Mouse (Mus musculus): ENCODE measurements at regions not wholly inside any gene's neighbourhood (a gene's known extent, or its start where the extent isn't known, plus 50 kb on each side); places are given as distances from the start of the nearest gene placed in this dataset.

DNA sequence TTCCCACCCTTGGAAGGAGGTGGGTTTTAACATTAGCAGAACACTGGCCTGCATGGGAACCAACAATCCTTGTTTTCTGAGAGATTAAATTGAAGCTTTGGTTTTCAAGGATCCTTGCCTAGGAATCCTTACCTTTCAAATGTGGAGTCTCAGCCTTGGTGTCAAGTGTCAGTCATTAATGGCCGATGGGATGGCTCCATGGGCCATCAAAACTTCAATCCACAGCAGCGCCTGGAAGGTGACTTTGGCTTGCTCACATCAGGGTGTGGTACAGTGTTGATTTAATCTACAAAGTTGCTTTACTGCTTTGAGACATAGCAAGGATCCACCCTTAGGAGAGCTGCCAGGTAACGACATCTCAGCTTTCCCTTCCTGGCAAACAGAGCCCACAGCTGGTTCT lies 318.1 kb upstream of the Igfbp3 start:
- ChIA-PET POLR2A (interaction anchor here in 2 of 4 experiments (1.0 to 4.4 kb wide), 7 partner anchors 9 to 108 kb away, joined by 3 to 20 read pairs (median 3); no protein-coding TSS in a partner anchor), CTCF (interaction anchor here in 1 of 4 experiments (1.4 kb wide), 1 partner anchor 318 kb away, joined by 3 read pairs; no protein-coding TSS in a partner anchor)

DNA sequence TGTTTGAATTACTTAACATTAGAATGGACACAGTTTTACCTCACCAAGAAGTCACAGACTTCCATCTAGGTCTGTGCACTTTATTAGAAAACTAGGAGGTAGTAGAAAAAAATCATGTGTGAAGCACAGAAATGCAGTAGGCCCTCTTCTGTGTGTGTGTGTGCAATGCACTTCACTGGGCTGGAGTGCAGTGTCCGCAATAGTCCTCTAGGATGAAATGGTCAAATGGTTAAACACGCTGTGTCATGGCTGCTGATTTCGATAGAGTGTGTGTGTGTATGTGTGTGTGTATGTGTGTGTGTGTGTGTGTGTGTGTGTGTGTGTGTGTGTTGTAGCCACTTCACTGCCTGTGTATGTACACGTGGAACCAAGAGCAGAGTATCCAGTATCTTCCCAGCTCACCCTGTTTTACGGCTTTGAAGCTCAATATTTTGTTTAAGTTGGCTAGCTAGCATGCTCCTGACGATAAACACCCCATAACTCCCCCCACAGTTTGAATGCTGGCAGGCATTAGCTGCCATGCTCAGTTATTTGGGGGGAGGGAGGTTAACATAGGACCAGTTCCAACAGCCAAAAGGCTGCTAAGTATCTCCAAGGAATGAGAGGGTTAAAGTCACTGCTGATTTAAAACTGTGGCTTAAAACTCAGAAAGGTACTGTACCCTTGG lies 316.9 kb upstream of the Igfbp3 start:
- POLR2A ChIA-PET = interaction anchor here in 2 of 4 experiments (3.3 to 4.4 kb wide), 2 partner anchors 107 kb away, joined by 18 to 20 read pairs; no protein-coding TSS in a partner anchor

GRCm38 (mm10) chr11:7519556-7519955 lies 305.8 kb upstream of the Igfbp3 start:
- ChIA-PET POLR2A (no interaction called here), CTCF (no interaction called here)

More for the DNA sequence above, 316.9 kb upstream of the Igfbp3 start:
- CTCF ChIA-PET = no interaction called here

DNA sequence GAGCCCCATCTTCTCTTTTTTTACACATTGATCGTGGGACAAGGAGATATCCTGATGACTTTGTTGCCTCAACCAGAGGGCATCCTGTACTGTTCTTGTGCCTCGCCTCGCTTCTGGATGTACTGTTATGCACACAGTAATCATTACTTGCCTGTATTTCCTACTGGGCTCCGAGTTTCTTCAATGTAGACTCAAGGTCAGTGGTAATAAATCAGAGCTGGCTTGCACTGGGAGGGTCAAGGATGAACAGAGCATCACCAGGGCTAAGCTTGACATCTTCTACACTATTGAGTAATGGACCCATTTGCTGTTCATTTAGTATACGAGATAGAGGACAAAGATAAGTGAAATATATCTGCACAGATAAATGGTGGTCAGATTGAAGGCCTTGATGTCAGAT lies 295.1 kb upstream of the Igfbp3 start:
- ChIA-PET POLR2A (no interaction called here), CTCF (no interaction called here)

DNA sequence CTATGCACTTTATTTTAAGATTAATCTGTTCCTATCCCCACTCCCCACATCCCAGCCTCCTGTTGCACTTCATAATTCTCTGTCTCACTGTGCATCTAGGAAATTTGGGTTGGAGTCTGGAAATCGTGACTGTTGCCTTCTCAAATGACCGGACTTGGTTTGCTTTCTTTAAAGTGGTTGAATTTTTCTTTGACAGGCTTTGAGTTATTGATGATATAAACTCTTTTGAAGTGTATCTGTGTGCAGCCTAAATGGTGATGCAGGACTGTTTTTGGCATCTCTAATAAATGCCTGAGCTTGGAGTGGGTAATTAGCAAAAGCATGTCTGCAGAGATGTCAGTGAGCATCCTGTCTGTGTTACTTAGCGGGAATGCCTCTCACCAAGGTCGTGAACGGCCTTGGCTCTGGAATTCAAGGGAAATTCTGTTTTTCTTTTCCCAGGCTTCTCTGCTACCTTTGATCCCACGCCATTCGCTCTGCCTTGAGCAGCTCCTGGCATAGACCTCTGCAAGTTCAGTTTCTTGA lies 292.8 kb upstream of the Igfbp3 start:
- ChIA-PET POLR2A (interaction anchor here in 1 of 4 experiments (0.9 kb wide), 1 partner anchor 25 kb away, joined by 3 read pairs; no protein-coding TSS in a partner anchor), CTCF (no interaction called here)

DNA sequence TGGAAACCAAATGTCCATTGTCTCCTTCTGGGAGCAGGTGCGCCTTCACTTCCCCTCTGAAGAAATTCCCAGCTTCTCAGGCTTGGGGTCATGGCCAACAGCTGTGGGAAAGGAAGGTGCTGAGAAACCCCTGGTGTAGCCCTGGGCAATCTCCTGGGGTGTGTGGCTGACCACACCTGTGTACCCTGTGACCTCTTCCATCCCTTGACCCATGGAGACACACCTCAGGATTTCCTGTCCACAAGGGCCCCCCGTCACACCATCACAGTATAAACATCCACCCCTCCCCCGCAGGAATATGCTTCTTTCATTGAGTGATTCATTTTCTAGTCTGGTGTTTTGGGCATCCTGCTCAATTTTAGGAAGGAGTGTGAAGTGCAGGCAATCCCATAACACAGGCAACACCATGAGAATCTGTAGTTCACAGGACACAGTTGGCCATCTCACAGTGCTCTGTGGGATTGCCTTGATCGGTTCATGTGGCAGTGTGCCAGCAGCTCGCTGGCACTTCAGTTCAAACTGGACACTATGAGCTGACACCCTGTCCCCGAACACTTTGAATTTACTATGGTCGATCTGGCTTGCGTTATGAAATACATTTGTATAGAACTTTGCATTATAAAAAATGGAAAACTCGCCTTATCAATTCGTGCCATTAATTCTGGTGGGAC lies 291.1 kb upstream of the Igfbp3 start:
- CTCF ChIA-PET = no interaction called here

DNA sequence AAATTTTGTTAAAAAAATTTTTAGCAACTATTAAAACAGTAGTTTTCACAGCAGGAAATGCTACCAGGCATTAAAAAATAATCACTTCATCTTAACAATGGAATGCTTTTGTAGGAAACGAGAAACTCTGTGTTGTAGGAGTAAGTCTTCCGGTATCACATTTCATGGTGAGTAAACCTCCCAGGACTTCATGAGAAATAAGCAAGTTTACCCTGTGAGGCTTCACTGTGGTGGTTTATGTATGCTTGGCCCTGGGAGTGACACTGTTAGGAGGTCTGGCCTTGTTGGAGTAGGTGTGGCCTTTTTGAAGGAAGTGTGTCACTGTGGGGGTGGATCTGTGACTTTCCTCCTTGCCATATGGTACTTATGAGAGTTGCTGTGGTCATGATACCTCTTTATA lies 289.0 kb upstream of the Igfbp3 start:
- CTCF ChIA-PET = no interaction called here
- POLR2A ChIA-PET = no interaction called here

More for the DNA sequence above, 291.1 kb upstream of the Igfbp3 start:
- POLR2A ChIA-PET = no interaction called here

GRCm38 (mm10) chr11:7502045-7502444 lies 288.3 kb upstream of the Igfbp3 start:
- ChIA-PET CTCF (no interaction called here), POLR2A (no interaction called here)

DNA sequence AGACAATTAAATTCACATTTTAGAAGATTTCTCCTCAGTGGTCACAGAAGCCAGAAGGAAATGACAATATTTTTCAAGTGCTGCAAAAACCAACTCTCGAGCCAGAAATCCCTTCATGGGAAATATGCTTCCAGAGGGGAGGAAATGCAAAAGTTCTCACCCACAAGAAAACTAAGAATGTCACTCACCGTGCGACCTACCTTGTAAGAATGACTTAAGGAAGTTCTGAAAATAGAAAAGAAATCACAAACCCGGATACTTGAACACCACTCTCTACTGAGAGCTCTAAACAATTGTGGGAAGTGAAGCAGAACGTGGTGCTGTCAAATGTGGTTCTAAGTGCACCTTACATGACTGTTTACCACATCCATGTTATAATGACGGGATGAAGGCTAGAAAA lies 284.1 kb upstream of the Igfbp3 start:
- CTCF ChIA-PET = no interaction called here
- POLR2A ChIA-PET = no interaction called here

GRCm38 (mm10) chr11:7473832-7474545 lies 260.3 kb upstream of the Igfbp3 start:
- ChIA-PET CTCF (no interaction called here), POLR2A (interaction anchor here in 2 of 4 experiments (1.4 to 1.5 kb wide), 3 partner anchors 11 to 50 kb away, joined by 3 to 5 read pairs (median 4); no protein-coding TSS in a partner anchor)

- POLR2A ChIA-PET = no interaction called here
- CTCF ChIA-PET = no interaction called here
Observed at GRCm38 (mm10) chr11:7465522-7465921, 251.8 kb upstream of the Igfbp3 start.

DNA sequence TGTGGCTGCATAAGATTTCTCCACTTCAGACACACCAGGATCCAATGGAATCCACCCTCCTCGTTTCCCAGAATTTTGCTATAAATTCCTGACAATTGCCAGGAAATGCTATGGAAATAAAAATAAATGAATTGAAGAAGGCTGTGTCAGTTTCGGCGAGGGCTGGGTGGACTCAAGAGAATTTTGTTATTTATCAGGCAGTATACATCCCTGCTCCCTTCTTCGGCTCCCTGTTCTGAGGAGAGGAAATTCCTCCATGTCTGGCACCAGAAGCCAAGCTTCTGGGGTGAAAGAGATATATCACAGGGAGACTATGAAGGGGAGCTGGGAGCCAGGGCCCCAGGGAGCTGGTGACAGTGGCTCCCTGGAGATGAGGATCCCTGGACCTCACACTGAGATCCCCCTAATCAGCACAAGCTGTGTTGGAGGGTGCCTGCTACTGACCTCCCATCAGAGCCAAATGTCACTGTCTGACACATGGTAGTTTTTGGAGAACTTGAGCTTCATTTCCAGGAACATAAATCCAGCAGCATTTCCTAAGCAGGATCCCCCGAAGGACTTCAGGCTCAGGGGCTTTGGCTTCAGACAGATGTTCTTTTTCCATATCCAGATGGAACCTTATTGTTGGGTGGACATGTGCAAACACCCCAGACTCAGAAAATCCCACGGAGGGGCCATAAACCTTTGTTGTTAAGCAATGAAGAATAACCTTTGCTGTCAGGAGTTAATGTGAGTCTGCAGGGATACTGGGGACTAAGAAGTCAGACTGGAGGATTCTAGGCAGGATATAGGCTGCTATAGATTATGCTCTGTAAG lies 248.4 kb upstream of the Igfbp3 start:
- CTCF ChIA-PET = no interaction called here
- POLR2A ChIA-PET = interaction anchor here in 1 of 4 experiments (0.6 kb wide), 1 partner anchor 301 kb away, joined by 3 read pairs; no protein-coding TSS in a partner anchor

DNA sequence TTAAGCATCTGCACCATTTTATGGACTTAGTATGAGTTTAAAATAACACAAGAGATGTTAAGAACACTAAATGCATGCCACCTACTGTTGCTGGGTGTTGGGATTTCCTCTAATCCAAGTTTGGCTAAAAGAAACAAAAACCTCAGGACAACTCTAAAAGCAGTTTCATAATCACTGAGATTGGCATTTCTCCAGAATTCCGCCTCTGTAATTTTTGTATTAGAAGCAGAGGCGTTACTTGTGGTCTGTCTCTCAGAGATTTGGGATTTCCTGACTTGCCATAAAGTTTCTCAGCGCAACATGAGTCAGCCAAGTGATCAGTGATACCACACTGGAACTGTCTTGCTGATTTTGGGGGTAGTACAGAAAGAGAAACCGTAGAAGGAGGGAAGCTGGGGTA lies 238.0 kb upstream of the Igfbp3 start:
- POLR2A ChIA-PET = interaction anchor here in 2 of 4 experiments (0.8 to 1.1 kb wide), 3 partner anchors 28 to 238 kb away, joined by 3 read pairs; partner anchors contain the start of gene Igfbp3 (in 2 of the 2)

GRCm38 (mm10) chr11:7444494-7444893 lies 230.8 kb upstream of the Igfbp3 start:
- ChIA-PET CTCF (interaction anchor here in 2 of 4 experiments (0.6 to 1.0 kb wide), 2 partner anchors 21 to 31 kb away, joined by 3 to 4 read pairs; no protein-coding TSS in a partner anchor), POLR2A (interaction anchor here in 1 of 4 experiments (3.4 kb wide), 1 partner anchor 20 kb away, joined by 9 read pairs; no protein-coding TSS in a partner anchor)

More for the DNA sequence above, 238.0 kb upstream of the Igfbp3 start:
- CTCF ChIA-PET = interaction anchor here in 1 of 4 experiments (0.6 kb wide), 1 partner anchor 114 kb away, joined by 3 read pairs; no protein-coding TSS in a partner anchor

GRCm38 (mm10) chr11:7439276-7439675 lies 225.6 kb upstream of the Igfbp3 start:
- ChIA-PET POLR2A (interaction anchor here in 2 of 4 experiments (1.0 to 4.3 kb wide), 5 partner anchors 11 to 92 kb away, joined by 3 to 35 read pairs (median 6); no protein-coding TSS in a partner anchor), CTCF (no interaction called here)

- ChIA-PET POLR2A (interaction anchor here in 2 of 4 experiments (1.6 to 3.4 kb wide), 2 partner anchors 11 kb away, joined by 7 to 13 read pairs; no protein-coding TSS in a partner anchor), CTCF (no interaction called here)
Observed at GRCm38 (mm10) chr11:7434591-7434990, 220.9 kb upstream of the Igfbp3 start.

GRCm38 (mm10) chr11:7427771-7428170 lies 214.0 kb upstream of the Igfbp3 start:
- CTCF ChIA-PET = interaction anchor here in 1 of 4 experiments (0.6 kb wide), 1 partner anchor 138 kb away, joined by 3 read pairs; no protein-coding TSS in a partner anchor

GRCm38 (mm10) chr11:7425233-7425632 lies 211.5 kb upstream of the Igfbp3 start:
- CTCF ChIA-PET = no interaction called here
- POLR2A ChIA-PET = interaction anchor here in 2 of 4 experiments (0.5 to 2.9 kb wide), 4 partner anchors 10 to 352 kb away, joined by 3 to 20 read pairs (median 8); no protein-coding TSS in a partner anchor

More at GRCm38 (mm10) chr11:7427771-7428170, 214.0 kb upstream of the Igfbp3 start:
- POLR2A ChIA-PET = interaction anchor here in 1 of 4 experiments (1.0 to 1.2 kb wide), 2 partner anchors 12 to 20 kb away, joined by 3 to 6 read pairs; no protein-coding TSS in a partner anchor
